Mouse (Mus musculus) lung, postnatal 0 days (tissue): Measurements from ENCODE around the gene Acsl1. TPM values are rescaled to one million over a fixed set of nuclear protein-coding genes. Genes with fewer than 3 reads are reported as not detected.

Experiments used
- ATAC-seq: fragments of 200-750 bp; cut with Nextera tagmentation; 2 replicates; pipeline ENCODE4 v1.8.0; 2017; ENCODE audit warnings: moderate library complexity
- DNase-seq: peaks from one replicate; pipeline ENCODE4 v3.0.0-alpha.2; 2016; ENCODE audit warnings: low spot score
- H3K27ac ChIP-seq: fragments of 300-500 bp; sonication (generic); 2 replicates; pipeline ENCODE4 v1.5.1; 2014; ENCODE audit warnings: antibody characterized with exemption, mild to moderate bottlenecking, low read length, mixed read lengths
- H3K27me3 ChIP-seq: fragments of 300-500 bp; sonication (generic); replicated peaks from 2 replicates; pipeline ENCODE4 v1.6.1; 2014; ENCODE audit warnings: low read length, mixed read lengths; ENCODE audit not compliant: insufficient read depth
- H3K36me3 ChIP-seq: fragments of 300-500 bp; sonication (generic); 2 replicates; pipeline ENCODE4 v1.6.1; 2014; ENCODE audit warnings: low read length, mixed read lengths; ENCODE audit not compliant: insufficient read depth
- H3K4me1 ChIP-seq: fragments of 300-500 bp; sonication (generic); 2 replicates; pipeline ENCODE4 v1.6.1; 2014; ENCODE audit warnings: antibody characterized with exemption, low read depth, low read length, mixed read lengths; ENCODE audit not compliant: insufficient read depth
- H3K4me2 ChIP-seq: fragments of 300-500 bp; sonication (generic); replicated peaks from 2 replicates; pipeline ENCODE4 v1.6.1; 2014; ENCODE audit warnings: low read depth, mild to moderate bottlenecking, low read length, moderate library complexity, mixed read lengths
- H3K4me3 ChIP-seq: fragments of 300-500 bp; sonication (generic); 2 replicates; pipeline ENCODE4 v1.5.1; 2014; ENCODE audit warnings: low read depth, low read length
- H3K9ac ChIP-seq: fragments of 300-500 bp; sonication (generic); replicated peaks from 2 replicates; pipeline ENCODE4 v1.6.1; 2014; ENCODE audit warnings: low read depth, mild to moderate bottlenecking
- H3K9me3 ChIP-seq: fragments of 300-500 bp; sonication (generic); 2 replicates; pipeline ENCODE4 v1.6.1; 2016; ENCODE audit warnings: low read length, mixed read lengths
- CTCF ChIP-seq: IDR thresholded peaks from 2 replicates; pipeline ENCODE4 v1.5.1; 2016; ENCODE audit warnings: antibody characterized with exemption, mild to moderate bottlenecking
- EP300 ChIP-seq: IDR thresholded peaks from 2 replicates; pipeline ENCODE4 v1.6.1; 2016; ENCODE audit warnings: antibody characterized with exemption, mild to moderate bottlenecking, control low read depth
- WGBS: fragments of 180-500 bp; shearing (Covaris S2); extraction: QIAGEN DNeasy Blood & Tissue Kit; methylation state at CpG from one replicate; pipeline ENCODE4 v1.1.7; 2014; 5-methylcytosine and 5-hydroxymethylcytosine counted together
- polyA plus RNA-seq: library from polyadenylated mRNA; unstranded; fragments of >200 nt; fragmentation: Nextera tagmentation; extraction: Ambion mirVana; gene quantifications from 2 replicates; pipeline ENCODE4 v1.2.1, GENCODE M21; 2015

Gene Acsl1
- polyA plus RNA-seq, 1 experiment from 2014 or later: 17.4 TPM

- H3K27ac ChIP-seq: no peak overlapping the region
- TF ChIP-seq EP300: no peak
- TF ChIP-seq CTCF: no peak
- DNase-seq: no peak
Observed at GRCm38 (mm10) chr8:46585576-46585975, 114.7 kb downstream of the Acsl1 start.

More at GRCm38 (mm10) chr8:46585576-46585975, 114.7 kb downstream of the Acsl1 start:
- H3K9ac ChIP-seq: no peak overlapping the region
- no peak overlapping the region for H3K4me2 ChIP-seq
- H3K4me3 ChIP-seq: no peak overlapping the region
- no peaks in the 10 kb centered on the region for H3K27me3 ChIP-seq
- H3K9me3 ChIP-seq: no peaks in the 10 kb centered on the region
- H3K4me1 ChIP-seq: no peaks in the 10 kb centered on the region
- 78% methylated on average over 3 of the region's 3 CpGs for WGBS
- H3K36me3 ChIP-seq: no peaks in the 10 kb centered on the region
- no peak for ATAC-seq

Other genes starting within 250 kb of the Acsl1 start
- gene Helt, start 176.4 kb upstream of the Acsl1 start, polyA plus RNA-seq: not detected in 2 replicates
- 6.1 and 6.9 TPM in 2 replicates for gene Cenpu, start 81.0 kb downstream of the Acsl1 start, polyA plus RNA-seq
- 3.7 and 4.8 TPM in 2 replicates for gene Primpol, start 146.2 kb downstream of the Acsl1 start, polyA plus RNA-seq
- gene Casp3, start 146.3 kb downstream of the Acsl1 start, polyA plus RNA-seq: 27.4 and 27.6 TPM in 2 replicates